ENCODE assay signal across 30 mouse cellular contexts in the genomic region with DNA sequence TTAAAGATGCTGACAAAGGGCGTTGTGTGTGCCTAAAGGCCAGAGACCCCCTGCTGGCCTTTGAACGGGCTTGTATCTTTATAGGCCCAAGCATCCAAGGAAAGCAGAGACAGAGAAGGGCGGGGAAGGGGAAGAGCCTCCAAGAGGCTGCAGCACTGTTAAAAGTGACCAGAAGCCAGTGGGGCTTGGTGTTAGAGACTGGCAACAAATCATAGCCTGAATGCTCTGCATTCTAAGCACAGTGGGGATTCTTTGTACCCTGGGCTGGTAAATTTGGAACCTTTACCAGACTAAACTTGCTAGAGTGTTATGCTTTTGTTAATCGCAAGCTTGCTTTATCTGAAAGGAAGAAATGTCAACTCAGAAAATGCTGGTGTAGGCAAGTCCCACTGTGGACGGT.
A peak's percentile ranks its signal among the peaks of the same experiment; 100 is the strongest.
DNase-seq lines count a peak whose midpoint lies in the region; ATAC-seq and TF ChIP-seq lines count a peak whose summit lies in the region.
"Had no signal": no experiment of that assay in that cellular context is flagged by ENCODE, and none has a peak within 500 bp of the region (broad histone marks: within the 10 kb centered on the region; RNA-seq: fewer than 3 reads in every experiment).

No protein-coding gene starts in this region.

- no peak for TF ChIP-seq POLR2A in ES-Bruce4 (IDR thresholded peaks at IDR 0.05; ENCODE audit: insufficient read depth, low read length)

- in situ Hi-C loops in ES-E14 (cut with MboI; ENCODE audit: low sequenced_read_pairs in 2 of 2, unreplicated experiment in 2 of 2), result no loop called here

- H3K4me1 ChIP-seq in ES-Bruce4 (ENCODE audit: control insufficient read depth, insufficient read depth, low read length), result no peaks in the 10 kb centered on the region
- H3K4me1 ChIP-seq in ES-E14 (ENCODE audit: control insufficient read depth in 2 of 2, insufficient read depth in 2 of 2, low read length in 2 of 2, poor library complexity in 1 of 2), result peaks cover 0 to 22% of the 10 kb centered on the region in 2 experiments; a peak in 2 of 4 replicates
- no peaks in the 10 kb centered on the region for H3K4me1 ChIP-seq in forebrain, embryonic 13.5 days
- no peaks in the 10 kb centered on the region for H3K4me1 ChIP-seq in midbrain, embryonic 15.5 days
- H3K4me1 ChIP-seq: embryonic facial prominence, embryonic 10.5 days; embryonic facial prominence, embryonic 13.5 days; heart, embryonic 10.5 days; heart, embryonic 13.5 days had no signal

- H3K27ac ChIP-seq in ES-Bruce4 (ENCODE audit: insufficient read depth, low read length) (no peak overlapping the region), ES-E14 (ENCODE audit: insufficient read depth, low read depth, low read length, poor library complexity, severe bottlenecking) (no peak overlapping the region)
- no peak overlapping the region for H3K27ac ChIP-seq in forebrain, embryonic 13.5 days
- H3K27ac ChIP-seq in midbrain, embryonic 15.5 days, result no peak overlapping the region
- H3K27ac ChIP-seq: embryonic facial prominence, embryonic 10.5 days; embryonic facial prominence, embryonic 13.5 days; forebrain, embryonic 12.5 days; heart, adult 2 months; heart, embryonic 10.5 days; heart, embryonic 13.5 days; hindbrain, embryonic 14.5 days; hindbrain, postnatal 0 days had no signal

- no peak for ATAC-seq in forebrain, embryonic 13.5 days
- ATAC-seq in midbrain, embryonic 15.5 days (replicated peaks), result no peak
- ATAC-seq: forebrain, embryonic 16.5 days; hindbrain, postnatal 0 days; inflammation-experienced regulatory T-cells, adult 6 months; intestine, embryonic 16.5 days had no signal

- TF ChIP-seq EP300 in ES-Bruce4 (IDR thresholded peaks at IDR 0.05; ENCODE audit: insufficient read depth, low read depth, low read length), result 0 out of 2 replicates have a peak, but pooled peaks have one; percentile 9

- 46% methylated on average over 5 of the region's 5 CpGs for WGBS in forebrain, embryonic 13.5 days
- 44% methylated on average over 5 of the region's 5 CpGs for WGBS in midbrain, embryonic 15.5 days

- no peaks in the 10 kb centered on the region for H3K36me3 ChIP-seq in ES-Bruce4 (ENCODE audit: control insufficient read depth, insufficient read depth, low read length, poor library complexity, severe bottlenecking)
- H3K36me3 ChIP-seq in ES-E14 (ENCODE audit: control insufficient read depth, insufficient read depth, low read length, poor library complexity, severe bottlenecking), result no peaks in the 10 kb centered on the region
- H3K36me3 ChIP-seq in forebrain, embryonic 13.5 days (ENCODE audit: poor library complexity, severe bottlenecking), result no peaks in the 10 kb centered on the region
- no peaks in the 10 kb centered on the region for H3K36me3 ChIP-seq in midbrain, embryonic 15.5 days (replicated peaks)
- H3K36me3 ChIP-seq: embryonic facial prominence, embryonic 10.5 days; embryonic facial prominence, embryonic 13.5 days; forebrain, embryonic 12.5 days; G1E; heart, embryonic 10.5 days; heart, embryonic 13.5 days had no signal

- no peak overlapping the region for H3K4me2 ChIP-seq in forebrain, embryonic 13.5 days
- no peak overlapping the region for H3K4me2 ChIP-seq in midbrain, embryonic 15.5 days
- H3K4me2 ChIP-seq: embryonic facial prominence, embryonic 13.5 days; forebrain, embryonic 12.5 days; heart, embryonic 13.5 days; hindbrain, embryonic 14.5 days had no signal

- no peak for TF ChIP-seq CTCF in ES-Bruce4 (IDR thresholded peaks at IDR 0.05; ENCODE audit: low read depth, low read length)

- no peaks in the 10 kb centered on the region for H3K9me3 ChIP-seq in ES-Bruce4 (replicated peaks; ENCODE audit: control insufficient read depth, insufficient read depth, low read length, poor library complexity, severe bottlenecking)
- H3K9me3 ChIP-seq in ES-E14 (ENCODE audit: control insufficient read depth, insufficient read depth, low read depth, low read length), result no peaks in the 10 kb centered on the region
- H3K9me3 ChIP-seq in forebrain, embryonic 13.5 days (replicated peaks), result no peaks in the 10 kb centered on the region
- no peaks in the 10 kb centered on the region for H3K9me3 ChIP-seq in midbrain, embryonic 15.5 days
- H3K9me3 ChIP-seq: embryonic facial prominence, embryonic 10.5 days; embryonic facial prominence, embryonic 13.5 days; forebrain, embryonic 12.5 days; G1E; heart, embryonic 10.5 days; heart, embryonic 13.5 days had no signal

- DNase-seq in ES-E14 (ENCODE audit: low read depth, low spot score), result peak; percentile 56
- DNase-seq in WW6 (ENCODE audit: low read depth, low spot score), result peak; percentile 24
- no peak for DNase-seq in adrenal gland, postnatal 4 days (ENCODE audit: low spot score in 2 of 2)
- DNase-seq: adrenal gland, adult 8-10 months; adrenal gland, postnatal 25 days; B cell, adult 2 months; cerebellum, adult 18-20 months; cerebellum, adult 9-10 months; cerebellum, postnatal 14 days; gastrocnemius, postnatal 10 days; gastrocnemius, postnatal 36 days; heart, adult 2 months; heart, postnatal 14 days; heart, postnatal 4 days; kidney, adult 18-20 months had no signal

- H3K4me3 ChIP-seq in ES-Bruce4 (ENCODE audit: low read depth, low read length) (no peak overlapping the region), ES-E14 (ENCODE audit: insufficient read depth in 1 of 2, low read depth in 1 of 2, low read length in 2 of 2, poor library complexity in 1 of 2, severe bottlenecking in 1 of 2) (no peak overlapping the region)
- no peak overlapping the region for H3K4me3 ChIP-seq in forebrain, embryonic 13.5 days
- H3K4me3 ChIP-seq in midbrain, embryonic 15.5 days, result no peak overlapping the region
- H3K4me3 ChIP-seq: embryonic facial prominence, embryonic 10.5 days; embryonic facial prominence, embryonic 13.5 days; erythroblast, embryonic 14.5 days; forebrain, embryonic 12.5 days; heart, adult 2 months; heart, embryonic 10.5 days; heart, embryonic 13.5 days had no signal

- H3K9ac ChIP-seq in ES-Bruce4 (ENCODE audit: low read depth, poor library complexity, severe bottlenecking), result no peak overlapping the region
- no peak overlapping the region for H3K9ac ChIP-seq in ES-E14 (ENCODE audit: insufficient read depth, low read depth, low read length, poor library complexity, severe bottlenecking)
- H3K9ac ChIP-seq in forebrain, embryonic 13.5 days, result no peak overlapping the region
- no peak overlapping the region for H3K9ac ChIP-seq in midbrain, embryonic 15.5 days
- H3K9ac ChIP-seq: embryonic facial prominence, embryonic 13.5 days; forebrain, embryonic 12.5 days; heart, embryonic 13.5 days; hindbrain, embryonic 14.5 days had no signal

- H3K27me3 ChIP-seq in ES-Bruce4 (ENCODE audit: control insufficient read depth, insufficient read depth, low read length, poor library complexity, severe bottlenecking), result no peaks in the 10 kb centered on the region
- no peaks in the 10 kb centered on the region for H3K27me3 ChIP-seq in forebrain, embryonic 13.5 days
- no peaks in the 10 kb centered on the region for H3K27me3 ChIP-seq in midbrain, embryonic 15.5 days (replicated peaks)
- H3K27me3 ChIP-seq: embryonic facial prominence, embryonic 13.5 days; forebrain, embryonic 12.5 days; heart, embryonic 13.5 days had no signal

TF ChIP-seq in ES-E14, 5 proteins besides CTCF, POLR2A, EP300 and RAD21:
- TF ChIP-seq CHD2 (IDR thresholded peaks at IDR 0.05; ENCODE audit: low read depth, low read length) (no peak), MAFK (IDR thresholded peaks at IDR 0.05; ENCODE audit: insufficient read depth, low read depth, low read length) (no peak; the same call in 1 of the 2 replicates), ZNF384 (IDR thresholded peaks at IDR 0.05; ENCODE audit: low read depth, low read length) (no peak), ZC3H11A (IDR thresholded peaks at IDR 0.05; ENCODE audit: borderline replicate concordance, low read depth, low read length) (no peak), HCFC1 (IDR thresholded peaks at IDR 0.05; ENCODE audit: borderline replicate concordance, insufficient read depth, low read length) (no peak)

Comparison
In these comparisons a context has a peak if more than half of its experiments do, and no peak if none do; other contexts are left out.
1. DNase-seq: peak in ES-E14 (single experiment) and WW6 (single experiment); none in adrenal gland, postnatal 4 days (0 of 2).